Mouse (Mus musculus) gastrocnemius, postnatal 25 days (tissue): ENCODE measurements around the gene Zdhhc14. TPM values are rescaled to one million over a fixed set of nuclear protein-coding genes. Genes with fewer than 3 reads are reported as not detected.

Experiments
- DNase-seq: peaks from one replicate; pipeline ENCODE4 v3.0.0; 2022
- total RNA-seq, 2 experiments: library from RNA; stranded (reverse); gene quantifications; 1 replicate in 1 of 2; 2 replicates in 1 of 2; pipeline ENCODE4 v1.2.3; 2021

The Zdhhc14 gene
- total RNA-seq, 2 experiments from 2014 or later, result 2.8 to 3.1 TPM

DNA sequence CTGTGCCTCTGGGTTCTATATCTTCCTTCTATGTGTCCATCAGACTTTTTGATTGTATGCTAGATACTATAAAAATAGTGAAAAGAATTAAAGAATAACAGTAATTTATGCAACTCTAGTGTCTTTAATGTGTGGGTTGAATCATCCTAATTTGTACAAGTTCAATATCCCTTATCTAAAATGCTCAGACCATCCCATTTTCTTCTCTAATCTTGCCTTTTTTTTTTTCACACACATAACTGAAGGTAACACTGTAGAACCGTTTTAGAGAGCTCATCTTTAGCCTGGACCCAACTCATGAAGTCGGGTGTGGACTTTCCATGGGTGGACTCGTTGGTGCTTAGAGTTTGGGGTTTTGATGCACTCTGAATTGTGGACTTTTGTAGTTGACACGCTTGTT is 12.6 kb downstream of the Zdhhc14 start:
- DNase-seq, result no peak

DNA sequence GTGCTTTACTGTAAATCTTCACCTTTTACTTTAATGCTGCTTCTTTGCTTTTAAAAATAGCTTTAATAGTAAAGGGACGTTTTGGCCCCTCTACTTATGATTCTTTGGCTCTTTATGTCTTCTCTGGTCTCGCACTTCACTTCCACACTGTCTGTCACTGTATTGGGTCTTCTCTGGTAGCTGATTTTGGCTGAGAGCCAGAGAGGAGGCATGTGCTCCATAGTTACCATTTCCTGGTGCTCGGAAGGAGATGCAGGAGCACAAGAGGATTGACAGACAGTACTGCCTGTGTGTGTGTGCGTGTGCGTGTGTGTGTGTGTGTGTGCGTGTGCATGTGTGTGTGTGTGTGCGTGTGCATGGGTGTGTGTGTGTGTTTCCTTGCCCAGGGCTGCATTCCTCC is 14.2 kb downstream of the Zdhhc14 start:
- DNase-seq, result no peak

- no peak for DNase-seq
Measured at GRCm38 (mm10) chr17:5506988-5507387, 14.6 kb downstream of the Zdhhc14 start.

DNA sequence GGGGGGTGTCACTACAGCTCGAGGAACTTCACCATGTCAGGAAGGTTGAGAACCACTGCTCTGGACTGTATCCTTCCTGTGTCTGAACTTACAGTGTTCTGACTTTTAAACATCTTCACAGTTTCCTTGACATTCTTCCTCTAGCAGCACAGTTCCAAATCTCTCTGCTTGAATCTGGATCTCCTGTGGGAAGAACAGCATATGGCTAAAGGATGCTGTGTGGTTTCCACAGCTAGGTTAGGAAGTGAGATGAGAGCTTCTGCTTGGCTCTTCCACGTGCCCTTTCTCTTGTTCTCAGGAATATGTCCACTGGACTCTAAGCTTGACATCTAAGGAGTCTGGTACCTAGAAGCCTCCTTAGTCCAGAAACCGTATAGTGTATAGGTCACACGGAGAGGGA is 15.7 kb downstream of the Zdhhc14 start:
- no peak for DNase-seq

DNA sequence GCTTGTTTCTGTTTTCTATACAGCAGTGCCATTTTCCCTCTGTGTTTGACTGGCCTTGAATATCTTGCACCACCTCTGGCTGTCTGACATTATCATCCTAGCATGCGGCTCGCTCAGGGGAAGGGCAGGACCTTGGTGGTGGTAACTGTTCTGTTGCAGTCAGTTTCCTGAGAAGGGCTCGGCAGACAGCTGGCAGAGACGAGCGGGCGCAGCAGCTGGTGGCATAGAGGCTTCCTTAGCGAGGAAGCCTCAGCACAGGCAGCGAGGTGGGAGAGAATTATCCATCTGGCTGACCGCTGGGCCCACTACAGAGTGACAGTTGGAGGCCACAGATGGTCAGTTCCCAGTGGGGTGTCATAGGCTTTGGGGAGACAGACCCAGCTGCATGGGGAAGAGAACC is 18.2 kb downstream of the Zdhhc14 start:
- no peak for DNase-seq

DNA sequence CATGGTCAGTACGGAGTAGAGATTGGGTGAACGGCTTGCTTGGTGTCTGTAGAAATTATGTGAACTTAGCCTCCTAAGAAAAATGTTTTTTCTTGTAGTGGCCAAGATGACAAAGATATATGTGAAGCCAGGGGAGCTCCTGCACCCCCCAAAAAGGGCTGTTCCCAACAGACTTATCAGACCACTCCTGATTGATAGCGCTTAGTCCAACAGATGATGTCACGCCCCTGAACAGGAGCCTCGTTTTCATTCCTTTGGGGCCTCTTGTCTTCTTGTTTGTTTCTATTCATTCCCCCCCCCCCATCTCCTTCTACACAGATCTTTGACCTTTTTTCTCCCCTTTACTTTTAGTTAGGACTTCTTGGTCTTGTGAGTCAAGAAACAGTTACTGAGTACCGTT is 19.4 kb downstream of the Zdhhc14 start:
- no peak for DNase-seq

DNA sequence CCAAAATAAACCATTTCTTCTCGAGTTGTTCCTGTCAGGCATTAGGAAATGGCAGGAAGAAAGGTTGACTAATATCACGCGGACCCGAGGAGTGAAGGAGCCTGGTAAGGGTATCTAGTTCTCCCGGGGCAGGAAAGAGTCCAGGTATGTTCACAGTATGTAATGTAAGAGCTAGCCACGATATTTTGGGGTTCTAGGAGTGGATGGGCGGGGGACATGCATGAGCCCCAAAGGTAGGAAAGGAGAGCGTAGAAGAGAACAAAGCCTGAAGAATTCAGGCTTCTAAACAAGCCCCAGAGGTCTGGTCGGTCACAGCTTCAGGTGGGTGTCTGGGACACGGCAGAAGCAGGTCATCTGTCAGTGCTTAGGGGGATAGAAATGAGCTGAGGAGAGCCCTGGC is 27.1 kb downstream of the Zdhhc14 start:
- DNase-seq, result no peak

DNA sequence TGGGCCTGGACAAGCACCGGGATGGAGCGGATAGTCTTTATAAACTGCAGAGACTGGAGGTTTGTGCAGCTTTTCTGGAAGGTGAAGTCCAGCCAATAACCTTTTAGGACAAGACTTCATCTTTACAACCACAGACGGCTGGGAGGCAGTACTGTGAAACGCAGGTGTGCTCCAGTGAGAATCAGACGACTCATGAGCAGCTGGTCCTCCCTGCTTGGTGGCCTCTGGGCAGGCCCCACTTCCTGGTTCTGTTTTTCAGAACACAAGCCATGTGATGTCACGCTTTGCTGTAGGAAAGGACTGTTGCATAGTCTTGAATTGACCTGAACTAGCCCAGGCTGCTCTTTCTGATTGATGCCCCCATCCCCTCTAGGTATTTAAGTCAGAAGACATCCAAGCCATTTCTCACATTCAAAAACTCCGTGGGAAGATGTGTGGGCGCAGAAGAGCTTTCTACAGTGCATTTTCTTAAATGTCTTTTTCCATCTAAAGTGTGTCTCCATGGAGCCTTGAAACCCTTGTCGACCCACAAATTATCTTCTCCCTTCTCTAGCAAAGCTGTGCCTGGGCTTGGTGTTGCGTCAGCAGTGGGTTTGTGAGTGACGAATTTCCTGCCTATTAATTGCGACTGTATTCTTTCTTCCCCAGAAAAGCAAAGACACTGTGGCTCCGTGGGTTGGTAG is 27.7 kb downstream of the Zdhhc14 start:
- DNase-seq, result no peak

- DNase-seq, result no peak
Measured at GRCm38 (mm10) chr17:5521532-5521931, 29.2 kb downstream of the Zdhhc14 start.

DNA sequence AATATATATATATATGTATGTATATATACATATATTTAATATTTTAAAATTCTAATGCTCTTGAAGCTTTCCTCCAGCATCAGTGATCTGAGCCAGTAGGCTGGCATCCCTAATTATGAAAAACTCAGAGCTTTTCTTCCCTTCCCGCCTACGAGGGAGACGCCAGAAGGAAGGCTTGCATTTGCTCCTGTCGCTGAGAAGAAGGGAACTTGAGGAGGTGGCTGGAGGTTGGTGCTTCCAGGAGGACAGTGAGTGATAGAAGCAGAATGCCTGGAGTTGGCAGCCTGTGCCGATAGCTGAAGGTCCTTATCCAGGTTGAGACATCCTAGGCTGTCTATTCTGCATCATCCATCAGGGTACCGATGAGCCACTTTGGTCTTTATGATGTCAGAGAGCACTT is 37.2 kb downstream of the Zdhhc14 start:
- DNase-seq, result no peak

DNA sequence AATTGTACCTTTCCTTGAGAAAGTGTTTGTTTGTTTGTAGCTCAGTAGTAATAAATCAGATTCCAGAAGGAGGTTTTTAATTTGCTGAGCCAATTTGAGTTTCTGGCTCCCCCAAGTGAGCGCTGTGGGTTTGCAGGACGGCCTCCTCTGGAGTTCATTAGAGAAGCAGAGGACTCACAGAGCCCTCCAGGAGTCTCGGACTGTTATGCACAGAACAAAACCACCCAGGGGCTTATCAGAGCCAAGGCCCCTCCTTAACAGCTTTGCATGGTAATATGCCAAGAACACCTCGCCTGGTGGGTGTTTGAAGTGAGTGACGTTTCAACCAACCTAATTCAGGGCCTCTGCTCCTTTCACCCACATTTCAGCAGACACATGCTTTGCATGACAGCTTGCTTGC is 40.5 kb downstream of the Zdhhc14 start:
- no peak for DNase-seq

- DNase-seq, result no peak
Measured at GRCm38 (mm10) chr17:5535357-5535756, 43.0 kb downstream of the Zdhhc14 start.

- no peak for DNase-seq
Measured at GRCm38 (mm10) chr17:5536259-5537094, 44.1 kb downstream of the Zdhhc14 start.

- DNase-seq, result no peak
Measured at GRCm38 (mm10) chr17:5537095-5537575, 44.8 kb downstream of the Zdhhc14 start.

DNA sequence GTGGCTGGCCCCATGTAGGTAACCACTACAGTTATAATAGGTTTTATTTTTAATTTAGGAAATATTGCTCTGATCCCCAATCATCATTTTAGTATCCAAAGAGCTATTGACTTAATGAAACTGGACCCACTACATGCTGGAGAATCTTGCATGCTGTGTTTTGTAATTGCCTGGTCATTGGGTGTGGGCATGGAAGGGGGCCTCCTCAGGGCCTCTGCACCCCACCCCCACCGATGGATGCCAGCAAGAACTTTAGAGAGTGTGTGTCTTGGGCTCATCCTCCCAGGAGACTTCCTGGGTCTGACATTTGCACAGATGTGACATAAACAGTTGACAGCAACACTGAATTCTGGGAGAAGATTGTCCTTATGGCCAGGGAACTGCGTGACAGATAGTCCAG is 49.8 kb downstream of the Zdhhc14 start:
- no peak for DNase-seq

- DNase-seq, result no peak
Measured at GRCm38 (mm10) chr17:5544065-5544464, 51.7 kb downstream of the Zdhhc14 start.

GRCm38 (mm10) chr17:5545065-5545464 is 52.7 kb downstream of the Zdhhc14 start:
- DNase-seq, result no peak

DNA sequence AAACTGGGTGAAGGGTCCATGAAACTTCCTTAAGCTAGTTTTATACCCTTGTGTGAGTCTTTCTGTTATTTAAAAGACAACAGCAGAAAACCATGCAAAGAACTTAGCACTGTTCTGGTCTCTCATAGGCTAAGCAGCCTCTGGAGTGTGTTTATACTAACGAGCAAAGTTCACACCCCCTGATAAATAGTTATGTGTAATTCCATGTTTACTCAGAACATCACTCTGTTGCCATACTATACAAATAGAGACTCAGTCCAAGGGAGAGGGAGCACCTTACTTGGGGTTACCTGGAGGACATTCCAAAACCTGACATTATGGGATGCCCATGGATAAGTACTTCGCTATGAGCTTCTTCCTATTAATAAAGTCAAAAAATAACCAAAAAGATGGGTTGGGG is 56.2 kb downstream of the Zdhhc14 start:
- no peak for DNase-seq

DNA sequence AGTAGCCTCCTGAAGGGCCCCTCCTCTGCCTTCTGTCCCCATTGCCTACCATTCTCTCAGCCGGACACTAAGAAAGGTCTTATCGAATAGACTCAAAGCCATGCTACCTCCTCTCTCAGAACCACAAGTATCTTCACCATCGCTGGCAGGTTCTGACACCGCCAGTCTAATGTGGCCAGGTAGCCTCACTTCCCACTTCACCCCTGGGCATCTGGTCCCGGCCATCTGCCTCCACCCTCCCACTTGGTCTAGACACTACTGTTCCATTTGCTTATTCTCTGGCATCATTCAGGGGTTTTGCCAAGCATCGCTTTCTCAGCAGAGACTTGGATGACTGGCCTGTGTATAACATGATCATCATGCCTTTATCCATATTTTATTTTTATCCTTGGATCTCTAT is 57.1 kb downstream of the Zdhhc14 start:
- DNase-seq, result no peak

GRCm38 (mm10) chr17:5550444-5550843 is 58.1 kb downstream of the Zdhhc14 start:
- DNase-seq, result no peak

DNA sequence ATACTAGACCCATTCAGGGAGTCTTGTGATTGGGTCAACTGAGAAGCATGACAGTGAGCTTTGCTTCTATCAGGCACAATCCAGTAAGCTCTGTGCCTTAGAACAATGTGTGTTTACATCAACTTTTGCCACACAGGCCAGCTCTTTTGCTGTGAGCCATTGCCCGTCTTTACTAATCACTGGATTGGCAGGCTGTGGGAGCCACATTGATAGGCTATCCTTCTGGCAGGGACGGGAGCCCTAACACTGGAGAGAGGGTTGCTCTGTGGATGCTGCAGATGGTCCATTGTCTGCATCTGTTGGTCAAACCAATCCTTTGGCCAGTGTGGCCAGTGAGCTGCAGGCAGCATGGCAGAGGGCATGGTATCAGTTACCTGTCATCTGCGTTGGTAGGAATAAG is 58.8 kb downstream of the Zdhhc14 start:
- no peak for DNase-seq

DNA sequence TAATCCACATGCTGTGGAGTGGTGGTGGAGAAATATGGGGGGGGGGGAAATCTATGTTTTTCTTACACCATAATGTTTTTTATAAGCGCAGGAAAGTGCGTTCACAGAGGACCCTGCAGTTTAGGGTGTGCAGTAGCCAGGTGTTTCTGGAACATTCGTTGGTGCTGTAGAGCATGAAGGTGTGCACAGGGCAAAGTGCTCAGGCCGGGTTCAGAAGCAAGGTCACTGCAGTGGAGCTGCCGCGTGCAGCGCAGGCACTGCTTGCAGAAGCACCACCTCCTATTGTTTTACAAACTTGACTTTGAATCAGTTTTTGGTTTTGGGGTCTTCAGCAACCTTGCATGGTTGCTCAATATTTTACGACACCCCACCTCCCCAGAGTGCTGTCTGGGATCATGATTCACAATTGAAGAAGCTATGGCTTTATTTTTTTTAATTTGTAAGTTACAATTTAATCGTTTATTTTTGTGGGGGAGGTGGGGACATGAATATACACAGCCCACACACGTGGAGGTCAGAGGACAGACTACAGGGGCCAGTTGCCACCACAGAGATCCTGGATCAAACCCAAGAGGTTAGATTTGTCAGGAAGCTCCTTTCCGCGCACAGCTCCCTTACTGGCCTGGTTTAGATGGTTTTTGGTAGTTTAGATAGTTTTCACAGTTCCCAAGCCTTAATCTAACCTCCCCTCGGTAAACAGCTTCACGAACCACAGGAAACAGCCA is 59.8 kb downstream of the Zdhhc14 start:
- DNase-seq, result no peak

DNA sequence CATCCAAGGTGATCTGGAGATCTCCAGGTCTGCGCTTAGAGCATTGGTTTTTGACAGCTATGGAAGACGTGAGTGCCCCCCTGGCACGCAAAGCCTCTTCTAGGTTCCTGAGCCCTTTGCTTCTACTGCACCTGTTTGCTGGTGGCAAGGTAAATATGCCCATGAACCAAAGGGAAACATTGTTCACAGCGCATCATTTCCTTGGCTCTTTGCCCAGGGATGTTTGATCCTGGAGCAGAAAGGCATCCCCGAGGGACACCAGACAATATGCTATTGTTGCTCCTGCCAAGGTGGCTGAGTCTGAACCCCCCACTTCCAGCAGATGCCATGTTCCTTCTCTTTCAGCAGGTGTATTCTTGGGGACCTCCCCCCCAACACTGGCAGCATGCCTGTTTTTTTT is 61.2 kb downstream of the Zdhhc14 start:
- DNase-seq, result no peak
